Mouse (Mus musculus): Measurements from ENCODE around the gene Gm9268. TPM values are rescaled to one million over a fixed set of nuclear protein-coding genes. Genes with fewer than 3 reads are reported as not detected.
"Not testable (repeated sequence)": the region's sequence is repeated elsewhere in the genome, so short reads cannot be mapped to it uniquely, and the experiment has no call there.

The Gm9268 gene
- total RNA-seq (2021): not detected

- DNase-seq (ENCODE audit: low spot score in 2 of 2); intact Hi-C loops (cut with DNase I): not testable (repeated sequence)
These were observed at the start of gene Gm9268 for GRCm38 (mm10) chr7:43018465-43018864. Gene Gm9268 (plus strand): TSS chr7:43018765.

GRCm38 (mm10) chr7:42980098-42980497 lies 38.5 kb upstream of the Gm9268 start:
- DNase-seq (ENCODE audit: low spot score in 2 of 2): no peak
- intact Hi-C loops (cut with DNase I): no loop called here

GRCm38 (mm10) chr7:42980739-42981138 lies 37.8 kb upstream of the Gm9268 start:
- intact Hi-C loops (cut with DNase I): no loop called here

GRCm38 (mm10) chr7:43077831-43078230 lies 59.3 kb downstream of the Gm9268 start:
- intact Hi-C loops (cut with DNase I): no loop called here
- DNase-seq (ENCODE audit: low spot score in 2 of 2): no peak

More at GRCm38 (mm10) chr7:42980739-42981138, 37.8 kb upstream of the Gm9268 start:
- no peak for DNase-seq (ENCODE audit: low spot score in 2 of 2)

Other genes starting within 250 kb of the Gm9268 start
- gene Vmn2r62, start 225.2 kb upstream of the Gm9268 start, total RNA-seq (2021): not detected
- gene Gm2381, start 151.5 kb upstream of the Gm9268 start, total RNA-seq (2021): under 1 TPM; 0.14 to 0.16 TPM
- gene Vmn2r63, start 84.9 kb upstream of the Gm9268 start, total RNA-seq (2021): not detected
- not detected for gene Zfp936, start 95.5 kb downstream of the Gm9268 start, total RNA-seq (2021)

Data from left cerebral cortex, postnatal 25 days (tissue).